Mouse (Mus musculus) forebrain, postnatal 0 days (tissue): ENCODE results near the gene Ccdc66. TPM values are rescaled to one million over a fixed set of nuclear protein-coding genes. Genes with fewer than 3 reads are reported as not detected.

Experiments used
- ATAC-seq: fragments of 200-750 bp; cut with Nextera tagmentation; 2 replicates; pipeline ENCODE4 v1.8.0; 2017; ENCODE audit warnings: mild to moderate bottlenecking, moderate library complexity
- DNase-seq: peaks from one replicate; pipeline ENCODE4 v3.0.0-alpha.2; 2015
- H3K27ac ChIP-seq: fragments of 300-500 bp; sonication (generic); 2 replicates; pipeline ENCODE4 v1.5.1; 2014; ENCODE audit warnings: low read depth, mild to moderate bottlenecking, antibody characterized with exemption, low read length, moderate library complexity, mixed read lengths
- H3K27me3 ChIP-seq: fragments of 300-500 bp; sonication (generic); 2 replicates; pipeline ENCODE4 v1.6.1; 2014; ENCODE audit warnings: mild to moderate bottlenecking, low read length, mixed read lengths; ENCODE audit not compliant: insufficient read depth
- H3K36me3 ChIP-seq: fragments of 300-500 bp; sonication (generic); 2 replicates; pipeline ENCODE4 v1.6.1; 2014; ENCODE audit warnings: mild to moderate bottlenecking, moderate library complexity; ENCODE audit not compliant: insufficient read depth
- H3K4me1 ChIP-seq: fragments of 300-500 bp; sonication (generic); 2 replicates; pipeline ENCODE4 v1.6.1; 2014; ENCODE audit warnings: antibody characterized with exemption; ENCODE audit not compliant: insufficient read depth
- H3K4me2 ChIP-seq: fragments of 300-500 bp; sonication (generic); 2 replicates; pipeline ENCODE4 v1.6.1; 2014; ENCODE audit warnings: low read depth, mild to moderate bottlenecking, moderate library complexity
- H3K4me3 ChIP-seq: fragments of 300-500 bp; sonication (generic); 2 replicates; pipeline ENCODE4 v1.5.1; 2014; ENCODE audit warnings: low read depth, low read length, mixed read lengths
- H3K9ac ChIP-seq: fragments of 300-500 bp; sonication (generic); 2 replicates; pipeline ENCODE4 v1.6.1; 2014; ENCODE audit warnings: mild to moderate bottlenecking
- H3K9me3 ChIP-seq: fragments of 300-500 bp; sonication (generic); 2 replicates; pipeline ENCODE4 v1.6.1; 2016; ENCODE audit warnings: low read length
- CTCF ChIP-seq: sonication (generic); IDR thresholded peaks from 2 replicates; pipeline ENCODE4 v1.5.1; 2016; ENCODE audit warnings: antibody characterized with exemption, control low read depth, low read depth
- WGBS: fragments of 180-500 bp; shearing (Covaris S2); extraction: QIAGEN DNeasy Blood & Tissue Kit; methylation state at CpG from one replicate; pipeline ENCODE4 v1.1.7; 2014; 5-methylcytosine and 5-hydroxymethylcytosine counted together
- polyA plus RNA-seq: library from polyadenylated mRNA; unstranded; fragments of >200 nt; fragmentation: Nextera tagmentation; extraction: Ambion mirVana; gene quantifications from 2 replicates; pipeline ENCODE4 v1.2.1, GENCODE M21; 2015
- total RNA-seq: library from RNA; depleted of rRNA; stranded (reverse); fragments of >200 nt; gene quantifications from 2 replicates; pipeline ENCODE4 v1.2.3, GENCODE M21; 2014; rRNA removed

Gene Ccdc66
- total RNA-seq (6.6 and 6.7 TPM in 2 replicates), polyA plus RNA-seq (4.8 and 6.5 TPM in 2 replicates)

GRCm38 (mm10) chr14:27507894-27508643 lies at the start of gene Ccdc66:
Gene Ccdc66 (minus strand): TSS chr14:27508460.
- ATAC-seq (peak; percentile 99), DNase-seq (peak; percentile 97)
- Histone ChIP-seq H3K27me3 (no peaks in the 10 kb centered on the region), H3K4me3 (peak within 1 kb of the TSS; percentile 88), H3K36me3 (no peaks in the 10 kb centered on the region), H3K4me1 (peaks cover 6% of the 10 kb centered on the region; the same call in 1 of the 2 replicates), H3K9ac (peak within 1 kb of the TSS; percentile 86), H3K9me3 (no peaks in the 10 kb centered on the region), H3K4me2 (peak within 1 kb of the TSS; percentile 76), H3K27ac (peak within 1 kb of the TSS; percentile 75)
- no peak for TF ChIP-seq CTCF
- WGBS = under 1% methylated on average over 51 of the region's 51 CpGs

GRCm38 (mm10) chr14:27543838-27544426 lies 35.7 kb upstream of the Ccdc66 start:
- ATAC-seq (peak; percentile 96), DNase-seq (peak; percentile 38)
- no peak for TF ChIP-seq CTCF
- H3K4me1 ChIP-seq = no peaks in the 10 kb centered on the region
- H3K36me3 ChIP-seq = no peaks in the 10 kb centered on the region
- no peaks in the 10 kb centered on the region for H3K27me3 ChIP-seq
- WGBS = 35% methylated on average over 4 of the region's 4 CpGs
- H3K9me3 ChIP-seq = 0 out of 2 replicates have a peak, but pooled peaks cover 6% of the 10 kb centered on the region
- no peak overlapping the region for H3K9ac ChIP-seq
- H3K4me3 ChIP-seq = no peak overlapping the region
- H3K27ac ChIP-seq = no peak overlapping the region
- H3K4me2 ChIP-seq = no peak overlapping the region

- Histone ChIP-seq H3K36me3 (no peaks in the 10 kb centered on the region), H3K9ac (no peak overlapping the region), H3K4me1 (no peaks in the 10 kb centered on the region), H3K9me3 (no peaks in the 10 kb centered on the region), H3K27me3 (no peaks in the 10 kb centered on the region), H3K4me2 (no peak overlapping the region), H3K27ac (no peak overlapping the region), H3K4me3 (no peak overlapping the region)
- DNase-seq (no peak), ATAC-seq (no peak)
- TF ChIP-seq CTCF = no peak
- 88% methylated on average over 3 of the region's 3 CpGs for WGBS
These were observed 28.2 kb upstream of the Ccdc66 start for GRCm38 (mm10) chr14:27536441-27536840.

- TF ChIP-seq CTCF = no peak
- DNase-seq = no peak
- ATAC-seq = no peak
- Histone ChIP-seq H3K4me3 (no peak overlapping the region), H3K36me3 (no peaks in the 10 kb centered on the region), H3K27ac (no peak overlapping the region), H3K4me1 (no peaks in the 10 kb centered on the region), H3K27me3 (no peaks in the 10 kb centered on the region), H3K4me2 (no peak overlapping the region), H3K9me3 (no peaks in the 10 kb centered on the region), H3K9ac (no peak overlapping the region)
These were observed 16.3 kb upstream of the Ccdc66 start for GRCm38 (mm10) chr14:27524541-27524940.

- peak overlapping the region; percentile 88 for H3K4me3 ChIP-seq
- TF ChIP-seq CTCF = no peak
- peak; percentile 68 for ATAC-seq
- H3K27me3 ChIP-seq = no peaks in the 10 kb centered on the region
- peak overlapping the region; percentile 86 for H3K9ac ChIP-seq
- DNase-seq = no peak
- H3K4me1 ChIP-seq = peaks cover 6% of the 10 kb centered on the region; the same call in 1 of the 2 replicates
- H3K4me2 ChIP-seq = peak overlapping the region; percentile 76
- peak overlapping the region; percentile 75 for H3K27ac ChIP-seq
- no peaks in the 10 kb centered on the region for H3K36me3 ChIP-seq
- no peaks in the 10 kb centered on the region for H3K9me3 ChIP-seq
- WGBS = 33% methylated on average over 15 of the region's 15 CpGs
These were observed 513 bp upstream of the Ccdc66 start for GRCm38 (mm10) chr14:27508644-27509301.

GRCm38 (mm10) chr14:27501096-27501495 lies 7.2 kb downstream of the Ccdc66 start:
- 86% methylated on average over 4 of the region's 4 CpGs for WGBS

GRCm38 (mm10) chr14:27493516-27493915 lies 14.7 kb downstream of the Ccdc66 start:
- H3K27me3 ChIP-seq = no peaks in the 10 kb centered on the region
- H3K27ac ChIP-seq = no peak overlapping the region
- DNase-seq (no peak), ATAC-seq (no peak)
- H3K4me3 ChIP-seq = no peak overlapping the region
- peaks cover 69% of the 10 kb centered on the region for H3K36me3 ChIP-seq
- no peak overlapping the region for H3K9ac ChIP-seq
- TF ChIP-seq CTCF = no peak
- H3K4me1 ChIP-seq = no peaks in the 10 kb centered on the region
- 89% methylated on average over 4 of the region's 4 CpGs for WGBS
- no peak overlapping the region for H3K4me2 ChIP-seq
- H3K9me3 ChIP-seq = no peaks in the 10 kb centered on the region

More at GRCm38 (mm10) chr14:27501096-27501495, 7.2 kb downstream of the Ccdc66 start:
- no peak overlapping the region for H3K9ac ChIP-seq
- H3K4me2 ChIP-seq = no peak overlapping the region
- H3K27me3 ChIP-seq = no peaks in the 10 kb centered on the region
- H3K36me3 ChIP-seq = peaks cover 23% of the 10 kb centered on the region
- DNase-seq (no peak), ATAC-seq (no peak)
- H3K27ac ChIP-seq = no peak overlapping the region
- no peak for TF ChIP-seq CTCF
- no peaks in the 10 kb centered on the region for H3K4me1 ChIP-seq
- H3K9me3 ChIP-seq = no peaks in the 10 kb centered on the region
- H3K4me3 ChIP-seq = no peak overlapping the region
